Mouse (Mus musculus): ENCODE results near the gene Tcl1b4.
"Not testable (repeated sequence)": the region's sequence is repeated elsewhere in the genome, so short reads cannot be mapped to it uniquely, and the experiment has no call there.

Tcl1b4 gene

DNA sequence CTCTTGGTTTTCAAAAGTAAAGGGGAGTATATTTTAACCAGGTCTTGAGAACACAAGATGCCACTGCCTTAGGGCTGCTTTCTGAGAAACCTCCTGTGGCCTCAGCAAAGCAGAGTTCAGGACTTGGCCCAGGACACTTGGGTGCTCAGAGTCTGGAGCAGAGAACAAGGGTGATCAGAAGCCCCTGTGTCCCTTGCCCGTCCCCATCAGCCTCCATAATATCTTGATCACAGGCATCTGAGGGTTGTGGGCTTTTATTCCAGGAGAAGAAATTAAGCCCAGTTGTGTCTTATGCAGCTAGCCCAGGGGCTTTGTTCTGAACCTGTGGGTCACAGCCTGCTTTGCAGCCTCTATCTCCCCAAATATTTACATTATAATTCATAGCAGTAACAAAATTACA, at the start of gene Tcl1b4:
Gene Tcl1b4 (plus strand): TSS at position 301 of the 400 bp plus-strand sequence.
- DNase-seq: not testable (repeated sequence)

DNA sequence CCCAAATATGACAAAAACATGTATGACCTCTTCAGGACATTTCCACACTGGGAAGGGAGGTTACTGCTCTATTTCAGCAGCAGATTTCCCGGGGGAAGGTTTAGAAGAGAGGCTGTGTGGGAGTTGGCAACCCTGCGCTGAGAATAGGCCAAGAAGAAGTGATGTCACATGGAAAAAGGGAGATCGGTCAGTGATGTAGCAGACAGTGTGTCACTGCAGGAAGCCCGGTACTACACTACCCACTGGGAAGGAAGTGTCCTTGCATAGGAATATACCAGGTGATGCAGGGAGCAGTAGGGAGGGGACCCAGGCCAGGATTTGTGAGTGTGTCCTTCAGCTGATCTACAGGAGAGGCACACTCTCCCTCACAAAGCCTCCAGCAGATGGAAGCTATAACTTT, 46.5 kb upstream of the Tcl1b4 start:
- not testable (repeated sequence) for DNase-seq

- DNase-seq: no peak
These were observed 42.9 kb upstream of the Tcl1b4 start for GRCm38 (mm10) chr12:105158842-105159241.

DNA sequence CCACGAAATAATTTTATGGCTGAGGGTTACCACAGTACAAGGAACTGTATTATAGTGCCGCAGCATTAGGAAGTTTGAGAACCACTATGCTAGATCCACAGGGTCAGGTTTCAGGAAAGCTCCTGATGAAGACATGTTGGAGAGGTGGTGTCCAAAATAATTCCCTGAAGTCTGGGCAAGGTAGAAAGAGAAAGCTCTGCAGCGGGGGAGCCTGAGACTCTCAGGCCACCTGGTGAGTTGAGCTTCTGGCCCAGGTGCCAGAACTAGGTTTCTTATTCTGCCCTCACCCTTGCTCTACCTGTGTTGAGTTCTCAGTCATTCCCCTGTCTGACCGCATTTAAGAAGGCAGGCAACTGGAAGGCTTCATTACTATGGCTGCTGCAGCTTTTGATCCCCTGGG, 42.4 kb upstream of the Tcl1b4 start, which contains the start of gene Tcl1b1:
Gene Tcl1b1 (plus strand): TSS at position 301 of the 400 bp plus-strand sequence.
- no peak for DNase-seq

- no peak for DNase-seq
These were observed 35.0 kb upstream of the Tcl1b4 start for GRCm38 (mm10) chr12:105166734-105167133.

GRCm38 (mm10) chr12:105173366-105173765, 28.4 kb upstream of the Tcl1b4 start:
- DNase-seq: no peak

DNA sequence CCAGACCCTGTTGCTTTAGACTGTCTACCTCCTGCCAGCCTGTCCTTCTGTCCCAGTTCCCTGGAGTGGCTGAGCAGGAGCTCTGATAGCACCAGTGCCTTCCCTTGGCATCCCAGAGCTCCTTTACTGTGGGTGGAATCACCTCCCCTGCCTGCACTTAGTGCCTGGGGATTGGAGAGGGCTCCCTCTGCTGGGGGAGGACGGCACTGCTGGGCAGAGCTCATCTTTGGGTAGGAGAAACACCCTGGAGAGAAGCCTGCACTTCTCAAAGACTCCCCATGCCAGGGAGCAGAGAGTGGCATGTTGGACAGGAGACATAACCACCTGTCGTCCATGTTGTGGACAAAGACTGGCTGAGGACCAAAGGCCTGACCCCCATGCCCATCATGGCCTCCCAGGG, 27.4 kb upstream of the Tcl1b4 start:
- not testable (repeated sequence) for DNase-seq

DNA sequence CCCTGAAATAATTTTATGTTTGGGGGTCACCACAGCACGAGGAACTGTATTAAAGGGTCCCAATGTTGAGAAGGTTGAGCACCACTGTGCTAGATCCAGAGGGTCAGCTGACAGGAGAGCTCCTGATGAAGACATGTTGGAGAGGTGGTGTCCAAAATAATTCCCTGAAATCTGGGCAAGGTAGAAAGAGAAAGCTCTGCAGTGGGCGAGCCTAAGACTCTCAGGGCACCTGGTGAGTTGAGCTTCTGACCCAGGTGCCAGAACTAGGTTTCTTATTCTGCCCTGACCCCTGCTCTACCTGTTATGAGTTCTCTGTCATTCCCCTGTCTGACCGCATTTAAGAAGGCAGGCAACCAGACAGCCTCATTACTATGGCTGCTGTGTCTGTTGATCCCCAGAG, 25.7 kb upstream of the Tcl1b4 start, which contains the start of gene Tcl1b5:
Gene Tcl1b5 (plus strand): TSS at position 301 of the 400 bp plus-strand sequence.
- DNase-seq: not testable (repeated sequence)

GRCm38 (mm10) chr12:105181040-105181644, 20.6 kb upstream of the Tcl1b4 start:
- DNase-seq: not testable (repeated sequence)

DNA sequence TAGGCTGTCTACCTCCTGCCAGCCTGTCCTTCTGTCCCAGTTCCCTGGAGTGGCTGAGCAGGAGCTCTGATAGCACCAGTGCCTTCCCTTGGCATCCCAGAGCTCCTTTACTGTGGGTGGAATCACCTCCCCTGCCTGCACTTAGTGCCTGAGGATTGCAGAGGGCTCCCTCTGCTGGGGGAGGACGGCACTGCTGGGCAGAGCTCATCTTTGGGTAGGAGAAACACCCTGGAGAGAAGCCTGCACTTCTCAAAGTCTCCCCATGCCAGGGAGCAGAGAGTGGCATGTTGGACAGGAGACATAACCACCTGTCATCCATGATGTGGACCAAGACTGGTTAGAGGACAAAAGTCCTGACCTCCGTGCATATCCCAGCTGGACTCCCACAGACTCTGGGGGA, 12.8 kb upstream of the Tcl1b4 start:
- not testable (repeated sequence) for DNase-seq

- DNase-seq: not testable (repeated sequence)
These were observed 11.0 kb upstream of the Tcl1b4 start, which contains the start of gene Tcl1b3 for GRCm38 (mm10) chr12:105190743-105191142. TSS of gene Tcl1b3 (plus strand) at chr12:105191043.

DNA sequence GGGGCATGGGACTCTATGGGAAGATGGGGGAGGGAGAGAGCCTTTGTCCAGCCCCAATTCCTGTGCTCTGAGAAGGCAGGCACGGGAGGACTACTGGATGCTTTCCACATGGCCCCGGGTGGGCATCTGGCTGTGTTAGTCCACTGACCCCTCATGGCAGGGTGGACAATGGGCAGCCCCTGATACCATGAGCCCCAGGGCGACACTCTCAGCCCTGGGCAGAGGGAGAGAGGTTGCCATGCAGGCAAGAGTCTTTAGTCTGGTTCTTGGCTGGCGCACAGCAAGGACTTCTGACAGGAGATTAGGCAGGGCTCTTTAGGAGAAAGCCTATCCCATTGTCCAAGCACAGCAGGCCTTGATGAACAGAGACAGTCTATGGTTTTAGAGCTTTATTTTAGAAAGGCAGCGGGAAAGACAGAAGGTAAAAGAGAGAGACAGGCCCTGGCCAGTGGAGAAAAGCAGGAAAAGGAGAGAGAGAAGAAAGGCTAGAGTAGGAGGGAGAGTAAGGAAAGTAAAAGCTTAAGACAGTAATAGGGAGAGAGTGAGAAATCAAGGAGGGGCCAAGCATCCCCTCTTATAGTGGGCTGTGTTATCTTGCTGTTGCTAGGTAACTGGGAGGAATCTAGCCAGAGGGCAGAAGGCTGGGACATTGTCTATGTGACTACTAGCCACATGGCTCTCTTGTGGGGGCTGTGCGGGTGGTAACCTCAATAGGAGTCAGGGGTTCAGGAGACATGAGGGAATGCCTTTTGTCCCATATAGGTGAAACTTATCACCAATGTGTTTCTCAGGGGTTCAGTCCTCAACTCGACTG, 1.9 kb upstream of the Tcl1b4 start:
- peak; percentile 30 for DNase-seq

- no peak for DNase-seq
These were observed 5.3 kb downstream of the Tcl1b4 start for GRCm38 (mm10) chr12:105207071-105207470.

- DNase-seq: no peak
These were observed 6.7 kb downstream of the Tcl1b4 start for GRCm38 (mm10) chr12:105208441-105208840.

- DNase-seq: no peak
These were observed 7.5 kb downstream of the Tcl1b4 start for GRCm38 (mm10) chr12:105209231-105209630.

- DNase-seq: no peak
These were observed 15.5 kb downstream of the Tcl1b4 start for GRCm38 (mm10) chr12:105217101-105217760.

DNA sequence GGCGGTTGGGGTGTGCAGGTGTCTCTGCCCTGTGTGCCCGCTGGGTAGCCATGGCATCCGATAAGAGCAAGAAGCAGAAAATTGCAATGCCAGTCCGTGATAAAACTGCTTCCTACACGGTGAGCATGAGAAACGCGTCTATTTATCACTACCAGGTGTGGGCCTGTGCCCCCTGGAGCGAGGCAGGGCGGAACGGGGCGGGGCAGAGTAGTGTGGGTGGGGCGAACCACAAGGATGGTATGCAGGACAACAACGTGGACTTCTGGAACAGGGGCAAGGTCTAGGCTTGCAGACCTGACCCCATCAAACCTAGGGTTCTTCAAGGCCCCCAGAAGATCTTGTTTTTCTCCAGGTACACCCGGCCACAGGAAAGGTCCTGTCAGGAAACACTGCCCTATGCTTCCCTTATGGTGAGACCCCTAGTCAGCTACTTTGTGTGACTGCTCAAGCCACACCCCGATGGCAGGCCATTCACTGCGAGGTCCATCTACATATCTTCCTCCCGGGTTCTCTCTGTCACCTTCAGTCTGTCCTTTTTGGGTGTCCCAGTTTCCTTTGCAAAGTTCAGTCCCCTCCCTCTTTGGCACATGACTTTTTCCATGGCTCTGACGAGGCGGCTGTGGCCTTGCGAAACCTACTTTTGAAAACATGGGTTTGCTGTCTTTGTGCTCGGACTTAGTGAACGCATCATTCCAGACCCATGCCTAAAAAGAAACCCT, 21.0 kb downstream of the Tcl1b4 start, which contains the start of gene Tcl1:
Gene Tcl1 (minus strand): TSS at position 193 of the 719 bp plus-strand sequence.
- no peak for DNase-seq

- no peak for DNase-seq
These were observed 23.0 kb downstream of the Tcl1b4 start for GRCm38 (mm10) chr12:105224621-105225320.

GRCm38 (mm10) chr12:105234362-105234761, 32.6 kb downstream of the Tcl1b4 start:
- DNase-seq: peak; percentile 41

- DNase-seq: no peak
These were observed 33.3 kb downstream of the Tcl1b4 start for GRCm38 (mm10) chr12:105235091-105235490.

- no peak for DNase-seq
These were observed 37.3 kb downstream of the Tcl1b4 start for GRCm38 (mm10) chr12:105239060-105239459.

DNA sequence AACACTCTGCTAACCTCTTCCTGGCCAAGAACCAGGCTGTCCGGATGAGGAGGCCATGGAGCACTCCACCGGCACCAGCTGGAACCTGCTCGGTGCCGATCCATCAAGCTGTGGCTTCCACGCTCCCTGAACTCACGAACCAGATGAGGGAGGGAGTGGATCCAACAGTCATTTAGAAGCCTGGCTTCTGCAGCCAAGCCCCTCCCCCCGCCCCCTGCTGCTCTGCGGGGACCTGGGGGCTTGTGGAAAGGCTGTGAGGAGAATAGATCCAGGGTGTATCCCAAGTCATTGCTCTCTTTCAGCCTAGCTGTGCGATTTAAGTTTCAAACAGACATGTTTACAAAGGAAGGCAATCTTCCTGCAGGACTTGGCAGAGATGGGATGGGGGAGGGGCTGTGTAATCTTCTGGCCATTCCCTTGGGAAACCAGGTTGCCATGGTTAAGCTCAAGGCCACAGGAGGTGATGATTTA, 47.0 kb downstream of the Tcl1b4 start:
- DNase-seq: peak; percentile 17

All from retina, postnatal 1 day (tissue).